Mouse (Mus musculus): Measurements from ENCODE around the gene Clcn3. TPM values are rescaled to one million over a fixed set of nuclear protein-coding genes. Genes with fewer than 3 reads are reported as not detected.

The Clcn3 gene
- polyA plus RNA-seq, 1 experiment from 2014 or later, result 48.7 TPM

- H3K9ac ChIP-seq, result no peak overlapping the region
- H3K9me3 ChIP-seq (replicated peaks), result no peaks in the 10 kb centered on the region
- no peak for ATAC-seq
- no peak overlapping the region for H3K27ac ChIP-seq
- H3K4me3 ChIP-seq, result no peak overlapping the region
- H3K27me3 ChIP-seq, result no peaks in the 10 kb centered on the region
- peaks cover 23% of the 10 kb centered on the region for H3K4me1 ChIP-seq
- 68% methylated on average over 4 of the region's 4 CpGs for WGBS
- H3K4me2 ChIP-seq, result no peak overlapping the region
- H3K36me3 ChIP-seq (ENCODE audit: poor library complexity, severe bottlenecking), result no peaks in the 10 kb centered on the region
Measured at GRCm38 (mm10) chr8:60949859-60950258, 33.2 kb downstream of the Clcn3 start.

GRCm38 (mm10) chr8:60947503-60947902 is 35.6 kb downstream of the Clcn3 start:
- Histone ChIP-seq H3K27me3 (no peaks in the 10 kb centered on the region), H3K4me1 (peaks cover 17% of the 10 kb centered on the region), H3K9me3 (replicated peaks) (no peaks in the 10 kb centered on the region), H3K9ac (no peak overlapping the region), H3K27ac (no peak overlapping the region), H3K4me2 (no peak overlapping the region), H3K36me3 (ENCODE audit: poor library complexity, severe bottlenecking) (no peaks in the 10 kb centered on the region), H3K4me3 (no peak overlapping the region)
- ATAC-seq, result no peak

- no peak overlapping the region for H3K9ac ChIP-seq
- WGBS, result 95% methylated on average over 2 of the region's 2 CpGs
- H3K36me3 ChIP-seq (ENCODE audit: poor library complexity, severe bottlenecking), result no peaks in the 10 kb centered on the region
- H3K4me2 ChIP-seq, result no peak overlapping the region
- H3K4me1 ChIP-seq, result peaks cover 5% of the 10 kb centered on the region; the same call in 1 of the 2 replicates
- no peak for ATAC-seq
- H3K27me3 ChIP-seq, result no peaks in the 10 kb centered on the region
- H3K27ac ChIP-seq, result no peak overlapping the region
- no peaks in the 10 kb centered on the region for H3K9me3 ChIP-seq (replicated peaks)
- no peak overlapping the region for H3K4me3 ChIP-seq
Measured at GRCm38 (mm10) chr8:60942867-60943266, 40.2 kb downstream of the Clcn3 start.

- Histone ChIP-seq H3K4me3 (no peak overlapping the region), H3K27ac (no peak overlapping the region), H3K27me3 (no peaks in the 10 kb centered on the region), H3K9ac (no peak overlapping the region), H3K9me3 (replicated peaks) (no peaks in the 10 kb centered on the region), H3K4me2 (no peak overlapping the region), H3K36me3 (ENCODE audit: poor library complexity, severe bottlenecking) (peaks cover 15% of the 10 kb centered on the region), H3K4me1 (peaks cover 5% of the 10 kb centered on the region; the same call in 1 of the 2 replicates)
- ATAC-seq, result no peak
- 12% methylated on average over 3 of the region's 3 CpGs for WGBS
Measured at GRCm38 (mm10) chr8:60938717-60939424, 44.2 kb downstream of the Clcn3 start.

- H3K4me2 ChIP-seq, result no peak overlapping the region
- H3K9ac ChIP-seq, result no peak overlapping the region
- H3K4me1 ChIP-seq, result no peaks in the 10 kb centered on the region
- H3K36me3 ChIP-seq (ENCODE audit: poor library complexity, severe bottlenecking), result peaks cover 20% of the 10 kb centered on the region
- no peaks in the 10 kb centered on the region for H3K9me3 ChIP-seq (replicated peaks)
- no peak overlapping the region for H3K4me3 ChIP-seq
- no peaks in the 10 kb centered on the region for H3K27me3 ChIP-seq
- no peak overlapping the region for H3K27ac ChIP-seq
- no peak for ATAC-seq
Measured at GRCm38 (mm10) chr8:60933617-60934016, 49.5 kb downstream of the Clcn3 start.

- WGBS, result 91% methylated on average over 4 of the region's 4 CpGs
Measured at GRCm38 (mm10) chr8:60920176-60920575, 62.9 kb downstream of the Clcn3 start.

GRCm38 (mm10) chr8:60919069-60919468 is 64.0 kb downstream of the Clcn3 start:
- H3K36me3 ChIP-seq (ENCODE audit: poor library complexity, severe bottlenecking), result peaks cover 15% of the 10 kb centered on the region; the same call in 1 of the 2 replicates
- H3K4me3 ChIP-seq, result no peak overlapping the region
- no peaks in the 10 kb centered on the region for H3K4me1 ChIP-seq
- H3K4me2 ChIP-seq, result no peak overlapping the region
- H3K9me3 ChIP-seq (replicated peaks), result no peaks in the 10 kb centered on the region
- no peak overlapping the region for H3K27ac ChIP-seq
- no peak for ATAC-seq
- H3K27me3 ChIP-seq, result no peaks in the 10 kb centered on the region
- no peak overlapping the region for H3K9ac ChIP-seq
- WGBS, result 93% methylated on average over 3 of the region's 3 CpGs

More at GRCm38 (mm10) chr8:60920176-60920575, 62.9 kb downstream of the Clcn3 start:
- Histone ChIP-seq H3K4me2 (no peak overlapping the region), H3K9me3 (replicated peaks) (no peaks in the 10 kb centered on the region), H3K27ac (no peak overlapping the region), H3K4me1 (no peaks in the 10 kb centered on the region), H3K4me3 (no peak overlapping the region), H3K27me3 (no peaks in the 10 kb centered on the region), H3K9ac (no peak overlapping the region), H3K36me3 (ENCODE audit: poor library complexity, severe bottlenecking) (peaks cover 9% of the 10 kb centered on the region; the same call in 1 of the 2 replicates)
- ATAC-seq, result no peak

GRCm38 (mm10) chr8:60912554-60912953 is 70.5 kb downstream of the Clcn3 start:
- no peaks in the 10 kb centered on the region for H3K9me3 ChIP-seq (replicated peaks)
- ATAC-seq, result no peak
- no peaks in the 10 kb centered on the region for H3K27me3 ChIP-seq
- peaks cover 17% of the 10 kb centered on the region for H3K36me3 ChIP-seq (ENCODE audit: poor library complexity, severe bottlenecking)
- H3K9ac ChIP-seq, result no peak overlapping the region
- H3K4me1 ChIP-seq, result 0 out of 2 replicates have a peak, but pooled peaks cover 4% of the 10 kb centered on the region
- no peak overlapping the region for H3K27ac ChIP-seq
- WGBS, result 52% methylated on average over 10 of the region's 10 CpGs
- H3K4me2 ChIP-seq, result no peak overlapping the region
- no peak overlapping the region for H3K4me3 ChIP-seq

GRCm38 (mm10) chr8:60912081-60912480 is 71.0 kb downstream of the Clcn3 start:
- 72% methylated on average over 4 of the region's 4 CpGs for WGBS
- Histone ChIP-seq H3K9ac (no peak overlapping the region), H3K27me3 (no peaks in the 10 kb centered on the region), H3K4me2 (no peak overlapping the region), H3K27ac (no peak overlapping the region), H3K4me3 (no peak overlapping the region), H3K36me3 (ENCODE audit: poor library complexity, severe bottlenecking) (peaks cover 17% of the 10 kb centered on the region), H3K4me1 (0 out of 2 replicates have a peak, but pooled peaks cover 4% of the 10 kb centered on the region), H3K9me3 (replicated peaks) (no peaks in the 10 kb centered on the region)
- no peak for ATAC-seq

GRCm38 (mm10) chr8:60900147-60900546 is 83.0 kb downstream of the Clcn3 start:
- Histone ChIP-seq H3K9ac (no peak overlapping the region), H3K27ac (no peak overlapping the region), H3K9me3 (replicated peaks) (no peaks in the 10 kb centered on the region), H3K4me1 (0 out of 2 replicates have a peak, but pooled peaks cover 3% of the 10 kb centered on the region), H3K4me3 (no peak overlapping the region), H3K36me3 (ENCODE audit: poor library complexity, severe bottlenecking) (peaks cover 49% of the 10 kb centered on the region), H3K4me2 (no peak overlapping the region), H3K27me3 (no peaks in the 10 kb centered on the region)
- ATAC-seq, result no peak
- 66% methylated on average over 9 of the region's 9 CpGs for WGBS

- H3K4me1 ChIP-seq, result peaks cover 25% of the 10 kb centered on the region
- ATAC-seq, result no peak
- no peak overlapping the region for H3K27ac ChIP-seq
- H3K9me3 ChIP-seq (replicated peaks), result no peaks in the 10 kb centered on the region
- H3K36me3 ChIP-seq (ENCODE audit: poor library complexity, severe bottlenecking), result peaks cover 36% of the 10 kb centered on the region; the same call in 1 of the 2 replicates
- no peak overlapping the region for H3K9ac ChIP-seq
- H3K27me3 ChIP-seq, result no peaks in the 10 kb centered on the region
- WGBS, result 94% methylated on average over 6 of the region's 6 CpGs
- no peak overlapping the region for H3K4me2 ChIP-seq
- H3K4me3 ChIP-seq, result no peak overlapping the region
Measured at GRCm38 (mm10) chr8:60895878-60896277, 87.2 kb downstream of the Clcn3 start.

GRCm38 (mm10) chr8:60891757-60892156 is 91.3 kb downstream of the Clcn3 start:
- ATAC-seq, result no peak
- WGBS, result 93% methylated on average over 4 of the region's 4 CpGs
- H3K9ac ChIP-seq, result no peak overlapping the region
- peaks cover 25% of the 10 kb centered on the region for H3K4me1 ChIP-seq
- H3K9me3 ChIP-seq (replicated peaks), result no peaks in the 10 kb centered on the region
- H3K27ac ChIP-seq, result no peak overlapping the region
- H3K4me2 ChIP-seq, result peak overlapping the region; percentile 75
- peak overlapping the region; percentile 79 for H3K4me3 ChIP-seq
- peaks cover 15% of the 10 kb centered on the region; the same call in 1 of the 2 replicates for H3K36me3 ChIP-seq (ENCODE audit: poor library complexity, severe bottlenecking)
- H3K27me3 ChIP-seq, result no peaks in the 10 kb centered on the region

- Histone ChIP-seq H3K4me2 (peak overlapping the region; percentile 75), H3K9ac (peak overlapping the region; percentile 85), H3K4me3 (peak overlapping the region; percentile 79), H3K27ac (no peak overlapping the region), H3K36me3 (ENCODE audit: poor library complexity, severe bottlenecking) (peaks cover 5% of the 10 kb centered on the region; the same call in 1 of the 2 replicates), H3K4me1 (peaks cover 25% of the 10 kb centered on the region), H3K9me3 (replicated peaks) (no peaks in the 10 kb centered on the region), H3K27me3 (no peaks in the 10 kb centered on the region)
- ATAC-seq, result no peak
- 2% methylated on average over 15 of the region's 23 CpGs for WGBS
Measured at GRCm38 (mm10) chr8:60890520-60890874, 92.6 kb downstream of the Clcn3 start.
